Mouse (Mus musculus): Measurements from ENCODE around the gene Cdc14a. TPM values are rescaled to one million over a fixed set of nuclear protein-coding genes. Genes with fewer than 3 reads are reported as not detected.

The Cdc14a gene
- polyA plus RNA-seq, 2 experiments from 2014 or later: 12.0 to 12.1 TPM

DNA sequence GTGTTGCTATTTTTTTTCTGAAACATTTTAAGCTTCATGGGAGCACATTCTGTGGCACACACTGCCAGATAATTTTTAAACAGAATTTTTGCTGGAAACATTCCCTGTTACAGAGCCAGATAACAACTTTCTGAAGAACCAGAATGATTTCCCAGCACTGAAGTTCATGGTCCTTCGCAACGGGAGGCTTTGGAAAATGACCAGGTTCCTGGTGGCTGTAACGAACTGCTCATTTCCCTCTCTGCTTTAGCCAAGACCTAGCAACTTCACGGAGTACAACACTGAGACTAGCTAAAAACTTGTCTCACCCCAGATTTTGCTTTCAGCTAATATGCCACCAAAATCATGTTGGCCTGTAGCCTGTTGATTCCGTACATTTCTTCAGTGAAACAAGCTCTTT lies 160.8 kb downstream of the Cdc14a start:
- no peak for ATAC-seq

- ATAC-seq: no peak
These were observed 167.7 kb downstream of the Cdc14a start for GRCm38 (mm10) chr3:116256104-116256503.

DNA sequence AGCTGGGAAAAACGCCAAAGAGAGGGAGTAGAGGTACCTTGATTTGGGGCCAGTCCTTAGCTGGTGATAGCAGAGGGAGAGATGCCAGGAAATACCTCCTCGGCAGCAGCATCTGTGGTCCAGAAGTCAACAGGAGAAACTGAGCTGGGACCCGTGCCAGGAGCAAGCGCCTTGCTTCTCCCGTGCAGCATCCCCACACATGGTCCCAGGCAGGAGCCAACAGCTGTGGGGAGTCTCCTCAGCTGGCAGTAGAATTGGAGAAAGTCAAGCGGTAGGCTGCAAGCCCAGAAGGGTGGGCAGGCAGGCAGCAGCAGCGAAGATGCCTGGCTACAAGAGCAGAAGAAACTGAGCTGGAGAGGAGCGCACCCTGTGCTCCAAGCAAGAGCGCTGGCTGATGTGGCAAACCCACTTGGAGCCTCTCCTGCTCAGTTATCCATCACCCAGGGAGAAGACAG lies 170.7 kb downstream of the Cdc14a start, which contains the start of gene Gpr88:
TSS of gene Gpr88 (minus strand) at position 427 of the 455 bp plus-strand sequence.
- no peak for ATAC-seq

GRCm38 (mm10) chr3:116252255-116253040 lies 171.4 kb downstream of the Cdc14a start:
- ATAC-seq: no peak

DNA sequence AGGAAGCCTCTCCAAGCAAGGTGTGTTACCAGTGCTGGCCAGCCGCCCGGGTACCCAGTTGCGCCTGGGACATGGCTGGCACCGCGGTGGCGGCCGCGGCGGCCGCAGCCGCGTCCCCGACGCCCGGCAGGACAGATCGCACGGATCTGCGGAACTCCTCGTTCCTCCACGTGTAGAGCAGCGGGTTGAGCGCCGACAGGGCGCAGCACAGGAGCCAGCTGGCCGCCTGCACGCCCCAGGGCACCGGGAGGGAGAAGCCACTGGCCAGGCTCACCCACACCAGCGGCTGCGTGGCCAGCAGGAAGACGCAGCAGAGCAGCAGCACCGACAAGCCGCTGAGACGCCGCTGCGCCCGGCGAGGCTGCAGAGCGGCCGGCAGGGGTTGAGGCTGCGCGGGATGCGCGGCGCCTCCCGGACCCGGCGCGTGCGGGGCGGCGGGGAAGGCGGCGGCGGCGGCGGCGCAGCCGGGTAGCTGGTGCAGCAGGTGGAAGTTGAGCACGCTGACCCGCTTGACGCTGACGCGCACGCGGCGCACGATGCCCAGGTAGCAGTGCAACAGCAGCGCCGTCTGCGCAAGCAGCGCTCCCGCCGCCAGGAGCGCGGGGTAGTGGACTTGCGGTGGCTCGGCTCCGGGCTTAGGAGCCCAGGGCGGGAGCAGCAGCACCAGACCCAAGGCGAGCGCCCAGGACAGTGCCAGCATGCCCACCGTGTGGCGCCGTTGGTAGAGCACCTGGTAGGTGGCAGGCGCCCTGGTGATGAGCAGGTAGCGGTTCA lies 172.2 kb downstream of the Cdc14a start:
- ATAC-seq: no peak

DNA sequence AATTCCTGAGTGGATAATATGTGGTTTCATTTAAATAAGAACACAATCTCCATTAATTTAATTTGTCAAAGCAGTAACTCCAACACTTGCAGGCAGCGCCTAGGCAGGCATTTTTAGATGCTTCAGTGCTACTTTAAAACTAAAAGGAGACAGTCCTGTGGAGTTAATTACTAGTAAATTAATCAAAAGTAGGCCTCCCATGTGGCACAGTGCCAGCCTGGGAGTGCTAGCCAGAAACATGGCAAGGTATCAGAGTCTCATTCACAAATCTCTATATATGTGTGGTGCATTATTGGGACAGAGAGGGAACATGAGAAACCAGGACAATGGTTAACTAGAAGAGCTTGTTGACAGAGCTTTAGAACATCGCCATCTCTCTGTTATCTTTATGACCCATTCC lies 174.8 kb downstream of the Cdc14a start:
- ATAC-seq: no peak

- no peak for ATAC-seq
These were observed 179.4 kb downstream of the Cdc14a start for GRCm38 (mm10) chr3:116244476-116244875.

GRCm38 (mm10) chr3:116242685-116243084 lies 181.1 kb downstream of the Cdc14a start:
- ATAC-seq: no peak

DNA sequence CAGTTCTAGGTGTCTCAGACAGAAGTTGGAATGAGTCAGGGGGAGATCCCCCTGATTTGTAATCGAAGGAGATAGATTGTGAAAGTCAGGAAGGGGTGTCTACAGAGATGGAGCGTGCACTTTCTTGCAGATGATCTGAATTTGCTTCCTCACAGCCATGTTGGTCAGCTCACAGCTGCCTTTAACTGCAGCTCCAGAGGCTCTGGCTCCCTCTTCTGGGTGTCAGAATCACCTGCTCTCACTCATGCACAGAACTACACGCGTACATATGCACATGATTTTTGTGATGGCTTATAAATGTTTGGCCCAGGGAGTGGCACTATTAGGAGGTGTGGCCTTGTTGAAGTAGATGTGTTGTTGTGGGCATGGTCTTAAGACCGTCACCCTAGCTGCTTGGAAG lies 186.3 kb downstream of the Cdc14a start:
- ATAC-seq: no peak

DNA sequence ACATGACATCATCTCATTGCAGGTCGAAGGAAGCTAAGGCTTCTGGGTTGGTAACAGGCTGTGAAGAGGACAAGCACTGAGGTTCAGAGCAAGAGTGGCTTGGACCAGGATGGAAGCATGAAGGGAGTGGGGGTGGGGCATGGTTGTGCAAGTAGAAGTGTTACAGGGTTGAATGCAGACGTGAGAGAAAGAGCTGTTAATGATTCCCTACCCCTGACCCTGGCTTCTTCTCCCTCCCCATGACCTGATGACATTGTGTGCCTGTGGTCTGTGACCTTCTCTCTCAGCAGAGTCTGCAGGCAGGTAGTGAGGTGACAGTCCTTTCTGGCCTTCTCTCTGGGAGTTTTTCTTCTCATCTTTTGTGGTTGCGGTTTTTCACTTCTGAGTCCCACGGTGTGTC lies 187.0 kb downstream of the Cdc14a start:
- no peak for ATAC-seq

- no peak for ATAC-seq
These were observed 190.3 kb downstream of the Cdc14a start for GRCm38 (mm10) chr3:116233515-116233914.

GRCm38 (mm10) chr3:116232763-116233162 lies 191.1 kb downstream of the Cdc14a start:
- ATAC-seq: no peak

DNA sequence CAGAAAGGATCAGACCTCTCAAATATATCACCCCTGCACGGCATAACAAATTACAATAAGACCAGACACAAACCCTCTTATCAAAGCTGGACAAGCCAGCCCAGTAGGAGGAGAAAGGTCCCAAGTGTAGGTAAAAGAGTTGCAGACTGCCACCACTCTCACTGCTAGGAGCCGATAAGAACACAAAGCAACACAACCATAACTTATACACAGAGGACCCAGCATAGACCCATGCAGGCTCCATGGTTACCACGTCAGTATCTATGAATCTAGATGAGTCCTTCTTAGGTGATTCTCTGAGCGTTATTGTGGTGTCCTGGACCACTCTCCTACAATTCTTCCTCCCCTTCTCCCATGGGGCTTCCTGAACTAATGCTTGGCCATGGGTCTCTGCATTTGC lies 194.5 kb downstream of the Cdc14a start:
- no peak for ATAC-seq

- ATAC-seq: no peak
These were observed 195.2 kb downstream of the Cdc14a start for GRCm38 (mm10) chr3:116228360-116229245.

GRCm38 (mm10) chr3:116227383-116227782 lies 196.4 kb downstream of the Cdc14a start:
- ATAC-seq: no peak

DNA sequence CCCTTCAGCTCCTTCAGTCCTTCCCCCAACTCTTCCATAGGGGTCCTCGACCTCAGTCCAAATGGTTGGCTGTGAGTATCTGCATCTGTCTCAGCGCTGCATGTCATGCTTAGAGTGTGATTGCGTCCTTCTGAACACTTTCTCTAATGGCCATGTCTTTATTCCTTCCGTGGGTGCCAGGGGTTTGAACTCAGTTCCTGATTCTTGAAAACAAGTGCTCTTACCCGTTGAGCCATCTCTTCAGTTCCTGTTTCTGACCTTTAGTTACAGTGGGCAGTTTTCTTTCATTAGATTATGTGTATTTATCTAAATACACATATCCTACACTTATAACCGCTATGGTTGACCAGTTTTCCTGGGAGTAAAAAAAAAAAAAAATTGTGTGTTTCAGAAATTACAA lies 196.9 kb downstream of the Cdc14a start:
- ATAC-seq: no peak

Other genes starting within 250 kb of the Cdc14a start
- not detected for gene Gpr88, start 170.5 kb downstream of the Cdc14a start, polyA plus RNA-seq (2017; shearing (Covaris generic))
- 10 to 100 TPM; 23.5 to 28.4 TPM for gene Rtca, start 84.2 kb upstream of the Cdc14a start, polyA plus RNA-seq (2017; shearing (Covaris generic))
- gene Dbt, start 89.0 kb upstream of the Cdc14a start, polyA plus RNA-seq (2017; shearing (Covaris generic)): 10 to 100 TPM in 1 of 2 experiments, 1 to 10 TPM in 1; 9.2 to 15.2 TPM
- 1 to 10 TPM in 1 of 2 experiments, under 1 TPM in 1; 0.82 to 1.2 TPM for gene Lrrc39, start 138.9 kb upstream of the Cdc14a start, polyA plus RNA-seq (2017; shearing (Covaris generic))
- gene Sass6, start 170.9 kb upstream of the Cdc14a start, polyA plus RNA-seq (2017; shearing (Covaris generic)): 10 to 100 TPM; 11.0 to 12.8 TPM
- 10 to 100 TPM; 31.3 TPM for gene Trmt13, start 190.6 kb upstream of the Cdc14a start, polyA plus RNA-seq (2017; shearing (Covaris generic))
- gene Mfsd14a, start 238.6 kb upstream of the Cdc14a start, polyA plus RNA-seq (2017; shearing (Covaris generic)): 10 to 100 TPM; 85.1 to 91.0 TPM

All from activated CD4-positive, CD25-positive, alpha-beta regulatory T cell, adult 4 months (primary cell).